Mouse (Mus musculus) CH12F3 (cell line): ENCODE results near the gene Tbc1d8.

ENCODE experiments used
- in situ Hi-C: fragments of 300-500 bp; cut with MboI; formaldehyde crosslinking; loops from 2 replicates; pipeline ENCODE4 v1.14.3; 2020; ENCODE audit warnings: low sequenced_read_pairs

The Tbc1d8 gene

GRCm38 (mm10) chr1:39479254-39479653 is 699 bp upstream of the Tbc1d8 start:
- in situ Hi-C loops = no loop called here

- in situ Hi-C loops = no loop called here
Measured at GRCm38 (mm10) chr1:39478896-39479200, 293 bp upstream of the Tbc1d8 start.

- in situ Hi-C loops = no loop called here
Measured at GRCm38 (mm10) chr1:39477064-39477463, 1.5 kb downstream of the Tbc1d8 start.

- in situ Hi-C loops = no loop called here
Measured at GRCm38 (mm10) chr1:39476341-39476740, 2.2 kb downstream of the Tbc1d8 start.

GRCm38 (mm10) chr1:39474516-39474915 is 4.0 kb downstream of the Tbc1d8 start:
- in situ Hi-C loops = no loop called here

GRCm38 (mm10) chr1:39471298-39471902 is 7.2 kb downstream of the Tbc1d8 start:
- in situ Hi-C loops = no loop called here

- in situ Hi-C loops = no loop called here
Measured at GRCm38 (mm10) chr1:39468982-39469381, 9.6 kb downstream of the Tbc1d8 start.

GRCm38 (mm10) chr1:39466526-39466925 is 12.0 kb downstream of the Tbc1d8 start:
- in situ Hi-C loops = no loop called here

GRCm38 (mm10) chr1:39464760-39465159 is 13.8 kb downstream of the Tbc1d8 start:
- in situ Hi-C loops = no loop called here

- in situ Hi-C loops = no loop called here
Measured at GRCm38 (mm10) chr1:39462937-39463444, 15.6 kb downstream of the Tbc1d8 start.

- in situ Hi-C loops = no loop called here
Measured at GRCm38 (mm10) chr1:39462036-39462435, 16.5 kb downstream of the Tbc1d8 start.

- in situ Hi-C loops = no loop called here
Measured at GRCm38 (mm10) chr1:39460495-39460894, 18.1 kb downstream of the Tbc1d8 start.

- in situ Hi-C loops = no loop called here
Measured at GRCm38 (mm10) chr1:39457887-39458874, 20.4 kb downstream of the Tbc1d8 start.

- in situ Hi-C loops = no loop called here
Measured at GRCm38 (mm10) chr1:39456421-39456853, 22.1 kb downstream of the Tbc1d8 start.

- in situ Hi-C loops = no loop called here
Measured at GRCm38 (mm10) chr1:39455350-39456023, 23.1 kb downstream of the Tbc1d8 start.

- in situ Hi-C loops = no loop called here
Measured at GRCm38 (mm10) chr1:39454783-39455175, 23.8 kb downstream of the Tbc1d8 start.

GRCm38 (mm10) chr1:39454108-39454782 is 24.3 kb downstream of the Tbc1d8 start:
- in situ Hi-C loops = no loop called here

GRCm38 (mm10) chr1:39452203-39452602 is 26.4 kb downstream of the Tbc1d8 start:
- in situ Hi-C loops = no loop called here

- in situ Hi-C loops = no loop called here
Measured at GRCm38 (mm10) chr1:39450069-39450728, 28.4 kb downstream of the Tbc1d8 start.

GRCm38 (mm10) chr1:39449251-39449790 is 29.2 kb downstream of the Tbc1d8 start:
- in situ Hi-C loops = no loop called here
